Mouse (Mus musculus): ENCODE results near the gene Nrk. TPM values are rescaled to one million over a fixed set of nuclear protein-coding genes. Genes with fewer than 3 reads are reported as not detected.

Gene Nrk
- polyA plus RNA-seq, 1 experiment from 2014 or later, result 3.8 TPM

Other genes starting within 250 kb of the Nrk start
- gene Serpina7, start 170.8 kb downstream of the Nrk start, polyA plus RNA-seq (2014; fragmentation: Nextera tagmentation; extraction: Ambion mirVana), result 0.20 TPM in 1 of 2 replicates, not detected in the other
- not detected in 2 replicates for gene 4930513O06Rik, start 171.8 kb downstream of the Nrk start, polyA plus RNA-seq (2014; fragmentation: Nextera tagmentation; extraction: Ambion mirVana)